Mouse (Mus musculus) liver, embryonic 15.5 days (tissue): ENCODE measurements around the gene Cd3d. TPM values are rescaled to one million over a fixed set of nuclear protein-coding genes. Genes with fewer than 3 reads are reported as not detected.

Source experiments
- ATAC-seq: fragments of 200-750 bp; cut with Nextera tagmentation; 2 replicates; pipeline ENCODE4 v1.8.0; 2017; ENCODE audit warnings: moderate number of reproducible peaks, mild to moderate bottlenecking, moderate library complexity; ENCODE audit not compliant: insufficient read depth
- H3K27ac ChIP-seq: fragments of 300-500 bp; sonication (generic); replicated peaks from 2 replicates; pipeline ENCODE4 v1.5.1; 2015; ENCODE audit warnings: mild to moderate bottlenecking, inconsistent platforms
- H3K27me3 ChIP-seq: fragments of 300-500 bp; sonication (generic); 2 replicates; pipeline ENCODE4 v1.6.1; 2015; ENCODE audit warnings: mild to moderate bottlenecking, inconsistent platforms
- H3K36me3 ChIP-seq: fragments of 300-500 bp; sonication (generic); replicated peaks from 2 replicates; pipeline ENCODE4 v1.6.1; 2015; ENCODE audit warnings: moderate library complexity, mild to moderate bottlenecking, inconsistent platforms
- H3K4me1 ChIP-seq: fragments of 300-500 bp; sonication (generic); replicated peaks from 2 replicates; pipeline ENCODE4 v1.6.1; 2015; ENCODE audit warnings: inconsistent platforms
- H3K4me2 ChIP-seq: fragments of 300-500 bp; sonication (generic); 2 replicates; pipeline ENCODE4 v1.6.1; 2015; ENCODE audit warnings: moderate library complexity, mild to moderate bottlenecking, inconsistent platforms
- H3K4me3 ChIP-seq: fragments of 300-500 bp; sonication (generic); replicated peaks from 2 replicates; pipeline ENCODE4 v1.5.1; 2015; ENCODE audit warnings: mild to moderate bottlenecking, inconsistent platforms
- H3K9ac ChIP-seq: fragments of 300-500 bp; sonication (generic); 2 replicates; pipeline ENCODE4 v1.6.1; 2015; ENCODE audit warnings: moderate library complexity, mild to moderate bottlenecking, inconsistent platforms
- H3K9me3 ChIP-seq: fragments of 300-500 bp; sonication (generic); replicated peaks from 2 replicates; pipeline ENCODE4 v1.6.1; 2016; ENCODE audit warnings: inconsistent platforms
- WGBS: fragments of 180-500 bp; shearing (Covaris S2); methylation state at CpG from one replicate; pipeline ENCODE4 v1.1.7; 2015; ENCODE audit warnings: mixed read lengths; ENCODE audit not compliant: insufficient replicate concordance; 5-methylcytosine and 5-hydroxymethylcytosine counted together
- polyA plus RNA-seq: library from polyadenylated mRNA; unstranded; fragments of >200 nt; fragmentation: Nextera tagmentation; extraction: Ambion mirVana; gene quantifications from 2 replicates; pipeline ENCODE4 v1.2.1, GENCODE M21; 2015

Gene Cd3d
- polyA plus RNA-seq, 1 experiment from 2014 or later: 0.10 TPM

GRCm38 (mm10) chr9:45010461-45010860 lies 28.9 kb downstream of the Cd3d start:
- Histone ChIP-seq H3K9me3 (no peaks in the 10 kb centered on the region), H3K4me3 (no peak overlapping the region), H3K27me3 (peaks cover 6% of the 10 kb centered on the region; the same call in 1 of the 2 replicates), H3K4me2 (no peak overlapping the region), H3K36me3 (no peaks in the 10 kb centered on the region), H3K27ac (no peak overlapping the region), H3K4me1 (no peaks in the 10 kb centered on the region), H3K9ac (no peak overlapping the region)
- WGBS: 34% methylated on average over 4 of the region's 4 CpGs
- ATAC-seq: no peak

GRCm38 (mm10) chr9:45011291-45011690 lies 29.7 kb downstream of the Cd3d start:
- Histone ChIP-seq H3K27me3 (peaks cover 6% of the 10 kb centered on the region; the same call in 1 of the 2 replicates), H3K4me2 (no peak overlapping the region), H3K4me1 (no peaks in the 10 kb centered on the region), H3K4me3 (no peak overlapping the region), H3K36me3 (no peaks in the 10 kb centered on the region), H3K9ac (no peak overlapping the region), H3K9me3 (no peaks in the 10 kb centered on the region), H3K27ac (no peak overlapping the region)
- no peak for ATAC-seq
- WGBS: 40% methylated on average over 6 of the region's 6 CpGs

- no peak for ATAC-seq
Measured at GRCm38 (mm10) chr9:45014879-45015278, 33.3 kb downstream of the Cd3d start.

GRCm38 (mm10) chr9:45015841-45016240 lies 34.3 kb downstream of the Cd3d start:
- Histone ChIP-seq H3K4me2 (no peak overlapping the region), H3K9ac (no peak overlapping the region), H3K4me3 (no peak overlapping the region), H3K36me3 (no peaks in the 10 kb centered on the region), H3K9me3 (no peaks in the 10 kb centered on the region), H3K4me1 (no peaks in the 10 kb centered on the region), H3K27me3 (0 out of 2 replicates have a peak, but pooled peaks cover 5% of the 10 kb centered on the region), H3K27ac (no peak overlapping the region)
- WGBS: 46% methylated on average over 3 of the region's 3 CpGs
- ATAC-seq: no peak

More at GRCm38 (mm10) chr9:45014879-45015278, 33.3 kb downstream of the Cd3d start:
- H3K36me3 ChIP-seq: no peaks in the 10 kb centered on the region
- H3K27ac ChIP-seq: no peak overlapping the region
- no peaks in the 10 kb centered on the region for H3K4me1 ChIP-seq
- 36% methylated on average over 2 of the region's 2 CpGs for WGBS
- 0 out of 2 replicates have a peak, but pooled peaks cover 5% of the 10 kb centered on the region for H3K27me3 ChIP-seq
- H3K9me3 ChIP-seq: no peaks in the 10 kb centered on the region
- no peak overlapping the region for H3K4me3 ChIP-seq
- no peak overlapping the region for H3K4me2 ChIP-seq
- no peak overlapping the region for H3K9ac ChIP-seq

GRCm38 (mm10) chr9:45018031-45018430 lies 36.4 kb downstream of the Cd3d start:
- H3K27ac ChIP-seq: no peak overlapping the region
- no peaks in the 10 kb centered on the region for H3K9me3 ChIP-seq
- no peak for ATAC-seq
- no peak overlapping the region for H3K4me3 ChIP-seq
- 72% methylated on average over 11 of the region's 11 CpGs for WGBS
- H3K27me3 ChIP-seq: 0 out of 2 replicates have a peak, but pooled peaks cover 3% of the 10 kb centered on the region
- H3K9ac ChIP-seq: no peak overlapping the region
- H3K4me1 ChIP-seq: no peaks in the 10 kb centered on the region
- H3K36me3 ChIP-seq: no peaks in the 10 kb centered on the region
- H3K4me2 ChIP-seq: no peak overlapping the region

- WGBS: 8% methylated on average over 3 of the region's 3 CpGs
- H3K9ac ChIP-seq: no peak overlapping the region
- H3K27me3 ChIP-seq: peaks cover 11% of the 10 kb centered on the region
- no peak overlapping the region for H3K27ac ChIP-seq
- no peaks in the 10 kb centered on the region for H3K9me3 ChIP-seq
- H3K4me1 ChIP-seq: no peaks in the 10 kb centered on the region
- H3K4me2 ChIP-seq: no peak overlapping the region
- no peak for ATAC-seq
- no peak overlapping the region for H3K4me3 ChIP-seq
- H3K36me3 ChIP-seq: no peaks in the 10 kb centered on the region
Measured at GRCm38 (mm10) chr9:45022800-45023199, 41.2 kb downstream of the Cd3d start.

- H3K27ac ChIP-seq: no peak overlapping the region
- WGBS: 42% methylated on average over 3 of the region's 3 CpGs
- no peak overlapping the region for H3K4me3 ChIP-seq
- H3K4me2 ChIP-seq: no peak overlapping the region
- H3K9ac ChIP-seq: no peak overlapping the region
- H3K36me3 ChIP-seq: no peaks in the 10 kb centered on the region
- ATAC-seq: no peak
- H3K27me3 ChIP-seq: peaks cover 16% of the 10 kb centered on the region
- no peaks in the 10 kb centered on the region for H3K9me3 ChIP-seq
- no peaks in the 10 kb centered on the region for H3K4me1 ChIP-seq
Measured at GRCm38 (mm10) chr9:45023638-45024037, 42.1 kb downstream of the Cd3d start.

GRCm38 (mm10) chr9:45024187-45024586 lies 42.6 kb downstream of the Cd3d start:
- Histone ChIP-seq H3K27me3 (peaks cover 21% of the 10 kb centered on the region), H3K9me3 (no peaks in the 10 kb centered on the region), H3K4me1 (0 out of 2 replicates have a peak, but pooled peaks cover 3% of the 10 kb centered on the region), H3K4me3 (no peak overlapping the region), H3K9ac (no peak overlapping the region), H3K4me2 (no peak overlapping the region), H3K27ac (no peak overlapping the region), H3K36me3 (no peaks in the 10 kb centered on the region)
- ATAC-seq: no peak
- WGBS: 42% methylated on average over 2 of the region's 2 CpGs

GRCm38 (mm10) chr9:45027376-45027775 lies 45.8 kb downstream of the Cd3d start:
- 0 out of 2 replicates have a peak, but pooled peaks cover 7% of the 10 kb centered on the region for H3K4me1 ChIP-seq
- H3K4me2 ChIP-seq: no peak overlapping the region
- no peak overlapping the region for H3K27ac ChIP-seq
- no peak overlapping the region for H3K9ac ChIP-seq
- peaks cover 37% of the 10 kb centered on the region for H3K27me3 ChIP-seq
- no peaks in the 10 kb centered on the region for H3K36me3 ChIP-seq
- WGBS: 40% methylated on average over 8 of the region's 8 CpGs
- no peaks in the 10 kb centered on the region for H3K9me3 ChIP-seq
- no peak overlapping the region for H3K4me3 ChIP-seq
- ATAC-seq: no peak

GRCm38 (mm10) chr9:45030341-45030740 lies 48.8 kb downstream of the Cd3d start:
- Histone ChIP-seq H3K9me3 (no peaks in the 10 kb centered on the region), H3K4me3 (no peak overlapping the region), H3K9ac (no peak overlapping the region), H3K36me3 (no peaks in the 10 kb centered on the region), H3K4me2 (no peak overlapping the region), H3K27ac (no peak overlapping the region), H3K27me3 (peaks cover 37% of the 10 kb centered on the region), H3K4me1 (0 out of 2 replicates have a peak, but pooled peaks cover 7% of the 10 kb centered on the region)
- ATAC-seq: no peak
- WGBS: 38% methylated on average over 6 of the region's 6 CpGs

- Histone ChIP-seq H3K4me2 (no peak overlapping the region), H3K4me1 (0 out of 2 replicates have a peak, but pooled peaks cover 7% of the 10 kb centered on the region), H3K4me3 (no peak overlapping the region), H3K27ac (no peak overlapping the region), H3K27me3 (peaks cover 30% of the 10 kb centered on the region; the same call in 1 of the 2 replicates), H3K36me3 (no peaks in the 10 kb centered on the region), H3K9me3 (no peaks in the 10 kb centered on the region), H3K9ac (no peak overlapping the region)
- ATAC-seq: no peak
- 43% methylated on average over 2 of the region's 2 CpGs for WGBS
Measured at GRCm38 (mm10) chr9:45032261-45032660, 50.7 kb downstream of the Cd3d start.

- H3K4me2 ChIP-seq: no peak overlapping the region
- H3K27me3 ChIP-seq: peaks cover 29% of the 10 kb centered on the region
Measured at GRCm38 (mm10) chr9:45034526-45034925, 52.9 kb downstream of the Cd3d start.

More at GRCm38 (mm10) chr9:45034526-45034925, 52.9 kb downstream of the Cd3d start:
- H3K9me3 ChIP-seq: no peaks in the 10 kb centered on the region
- ATAC-seq: no peak
- 0 out of 2 replicates have a peak, but pooled peaks cover under 1% of the 10 kb centered on the region for H3K4me1 ChIP-seq
- no peak overlapping the region for H3K27ac ChIP-seq
- WGBS: 48% methylated on average over 3 of the region's 3 CpGs
- H3K9ac ChIP-seq: no peak overlapping the region
- H3K4me3 ChIP-seq: no peak overlapping the region
- H3K36me3 ChIP-seq: no peaks in the 10 kb centered on the region
